Mouse (Mus musculus) kidney, embryonic 16.5 days (tissue): ENCODE results near the gene Phospho1. TPM values are rescaled to one million over a fixed set of nuclear protein-coding genes. Genes with fewer than 3 reads are reported as not detected.

Experiments
- ATAC-seq: fragments of 200-750 bp; cut with Nextera tagmentation; 2 replicates; pipeline ENCODE4 v1.8.0; 2017; ENCODE audit warnings: moderate TSS enrichment; ENCODE audit not compliant: low FRiP score, low TSS enrichment
- H3K27ac ChIP-seq: fragments of 300-500 bp; sonication (generic); 2 replicates; pipeline ENCODE4 v1.5.1; 2014; ENCODE audit warnings: low read length
- H3K27me3 ChIP-seq: fragments of 300-500 bp; sonication (generic); 2 replicates; pipeline ENCODE4 v1.6.1; 2014; ENCODE audit warnings: low read length, control low read depth, mixed read lengths; ENCODE audit not compliant: insufficient read depth
- H3K36me3 ChIP-seq: fragments of 300-500 bp; sonication (generic); 2 replicates; pipeline ENCODE4 v1.6.1; 2014; ENCODE audit warnings: low read length, control low read depth, mixed read lengths; ENCODE audit not compliant: insufficient read depth
- H3K4me1 ChIP-seq: fragments of 300-500 bp; sonication (generic); 2 replicates; pipeline ENCODE4 v1.6.1; 2014; ENCODE audit warnings: low read length, control low read depth, mixed read lengths; ENCODE audit not compliant: insufficient read depth
- H3K4me2 ChIP-seq: fragments of 300-500 bp; sonication (generic); replicated peaks from 2 replicates; pipeline ENCODE4 v1.6.1; 2014; ENCODE audit warnings: low read depth, low read length
- H3K4me3 ChIP-seq: fragments of 300-500 bp; sonication (generic); 2 replicates; pipeline ENCODE4 v1.5.1; 2014; ENCODE audit warnings: mild to moderate bottlenecking, low read length
- H3K9ac ChIP-seq: fragments of 300-500 bp; sonication (generic); replicated peaks from 2 replicates; pipeline ENCODE4 v1.6.1; 2014; ENCODE audit warnings: low read length
- H3K9me3 ChIP-seq: fragments of 300-500 bp; sonication (generic); 2 replicates; pipeline ENCODE4 v1.6.1; 2016; ENCODE audit warnings: low read length, control low read depth
- WGBS: fragments of 180-500 bp; shearing (Covaris S2); extraction: QIAGEN DNeasy Blood & Tissue Kit; methylation state at CpG from one replicate; pipeline ENCODE4 v1.1.7; 2014; 5-methylcytosine and 5-hydroxymethylcytosine counted together
- polyA plus RNA-seq: library from polyadenylated mRNA; unstranded; fragments of >200 nt; fragmentation: Nextera tagmentation; extraction: Ambion mirVana; gene quantifications from 2 replicates; pipeline ENCODE4 v1.2.1, GENCODE M21; 2015

The Phospho1 gene
- polyA plus RNA-seq, 1 experiment from 2014 or later: not detected

DNA sequence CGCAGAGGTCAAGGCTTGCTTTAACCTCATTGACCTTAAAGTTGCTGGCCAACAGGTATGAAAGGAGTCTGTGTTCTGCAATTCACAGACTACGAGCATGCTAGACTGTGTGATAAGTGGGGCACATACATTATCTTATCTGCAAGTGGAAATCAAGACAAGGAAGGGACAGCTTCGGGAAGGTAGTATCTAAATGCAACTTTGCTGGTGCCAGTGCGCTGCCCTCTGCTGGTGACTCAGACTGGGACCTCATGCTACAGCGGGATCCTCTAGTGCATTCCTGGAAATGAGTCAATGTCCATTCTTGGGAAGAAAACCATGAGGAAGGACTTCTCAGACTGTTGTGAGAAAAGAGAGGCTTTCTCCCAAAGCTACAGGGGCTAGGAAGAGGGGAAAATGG, 29.4 kb downstream of the Phospho1 start:
- Histone ChIP-seq H3K27me3 (no peaks in the 10 kb centered on the region), H3K4me1 (peaks cover 6% of the 10 kb centered on the region; the same call in 1 of the 2 replicates), H3K4me2 (no peak overlapping the region), H3K9ac (no peak overlapping the region), H3K9me3 (peaks cover 3% of the 10 kb centered on the region; the same call in 1 of the 2 replicates), H3K27ac (no peak overlapping the region), H3K36me3 (no peaks in the 10 kb centered on the region), H3K4me3 (no peak overlapping the region)
- ATAC-seq: no peak
- 60% methylated on average over 5 of the region's 5 CpGs for WGBS

DNA sequence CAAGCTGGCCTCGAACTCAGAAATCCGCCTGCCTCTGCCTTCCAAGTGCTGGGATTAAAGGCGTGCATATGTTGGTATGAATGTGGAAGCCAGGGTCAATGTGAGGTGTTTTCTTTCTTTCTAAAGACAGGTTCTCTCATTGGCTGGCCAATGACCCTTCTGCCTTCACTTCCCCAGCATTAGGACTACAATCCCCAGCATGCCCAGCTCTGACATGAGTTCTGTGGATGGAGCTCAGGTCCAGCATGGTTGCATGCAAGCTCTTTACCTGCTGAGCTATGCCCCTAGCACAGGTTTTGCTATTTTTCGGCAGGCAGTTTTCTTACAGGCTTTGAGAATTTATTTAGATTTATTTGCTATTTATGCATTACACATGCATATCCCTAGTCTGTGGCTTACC, 33.0 kb downstream of the Phospho1 start:
- Histone ChIP-seq H3K4me3 (no peak overlapping the region), H3K4me2 (no peak overlapping the region), H3K27ac (no peak overlapping the region), H3K9me3 (peaks cover 3% of the 10 kb centered on the region; the same call in 1 of the 2 replicates), H3K27me3 (no peaks in the 10 kb centered on the region), H3K4me1 (peaks cover 12% of the 10 kb centered on the region), H3K9ac (no peak overlapping the region), H3K36me3 (no peaks in the 10 kb centered on the region)
- no peak for ATAC-seq
- WGBS: 82% methylated on average over 4 of the region's 4 CpGs

DNA sequence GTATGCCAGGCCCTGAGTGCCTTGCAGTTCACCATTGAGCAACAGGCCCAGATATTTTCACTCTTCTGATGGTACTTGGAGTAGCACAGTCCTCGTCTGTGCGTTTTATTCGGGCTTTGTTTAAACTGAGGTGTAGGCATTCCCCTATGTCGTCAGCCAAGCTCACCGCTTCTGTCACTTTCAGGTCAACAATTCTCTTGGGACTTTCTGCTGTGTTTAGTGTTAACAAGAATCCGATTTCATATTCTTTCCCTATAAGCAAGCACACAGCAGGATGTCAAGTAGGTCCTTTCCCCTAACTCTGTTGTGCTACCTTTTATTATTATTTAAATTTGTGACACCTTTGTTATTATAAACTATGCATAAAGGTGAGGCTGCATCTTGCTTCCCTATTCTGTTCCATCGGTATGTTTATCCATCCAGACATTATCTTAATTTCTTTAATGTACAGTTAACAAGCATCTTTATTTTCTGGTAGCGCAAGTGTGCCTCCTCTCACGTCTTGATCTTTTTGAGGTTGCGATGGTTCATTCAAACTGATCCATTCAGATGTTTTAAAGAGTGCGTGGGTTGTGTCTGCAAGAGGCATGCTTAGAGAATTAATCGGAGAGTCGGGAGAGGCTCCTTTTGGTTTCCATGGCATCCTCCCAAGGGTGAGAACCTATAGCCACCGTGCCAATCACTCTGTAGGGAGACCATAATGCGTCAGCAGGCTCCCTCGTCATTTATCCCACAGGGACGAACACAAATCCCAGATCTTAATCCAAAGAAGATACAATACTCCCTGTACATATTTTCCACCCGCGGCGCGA, 33.6 kb downstream of the Phospho1 start:
- Histone ChIP-seq H3K27ac (peak overlapping the region; percentile 98), H3K4me3 (peak overlapping the region; percentile 82), H3K9me3 (peaks cover 3% of the 10 kb centered on the region; the same call in 1 of the 2 replicates), H3K4me1 (peaks cover 12% of the 10 kb centered on the region), H3K9ac (peak overlapping the region; percentile 76), H3K4me2 (peak overlapping the region; percentile 96), H3K27me3 (no peaks in the 10 kb centered on the region), H3K36me3 (no peaks in the 10 kb centered on the region)
- 18% methylated on average over 21 of the region's 21 CpGs for WGBS
- no peak for ATAC-seq

DNA sequence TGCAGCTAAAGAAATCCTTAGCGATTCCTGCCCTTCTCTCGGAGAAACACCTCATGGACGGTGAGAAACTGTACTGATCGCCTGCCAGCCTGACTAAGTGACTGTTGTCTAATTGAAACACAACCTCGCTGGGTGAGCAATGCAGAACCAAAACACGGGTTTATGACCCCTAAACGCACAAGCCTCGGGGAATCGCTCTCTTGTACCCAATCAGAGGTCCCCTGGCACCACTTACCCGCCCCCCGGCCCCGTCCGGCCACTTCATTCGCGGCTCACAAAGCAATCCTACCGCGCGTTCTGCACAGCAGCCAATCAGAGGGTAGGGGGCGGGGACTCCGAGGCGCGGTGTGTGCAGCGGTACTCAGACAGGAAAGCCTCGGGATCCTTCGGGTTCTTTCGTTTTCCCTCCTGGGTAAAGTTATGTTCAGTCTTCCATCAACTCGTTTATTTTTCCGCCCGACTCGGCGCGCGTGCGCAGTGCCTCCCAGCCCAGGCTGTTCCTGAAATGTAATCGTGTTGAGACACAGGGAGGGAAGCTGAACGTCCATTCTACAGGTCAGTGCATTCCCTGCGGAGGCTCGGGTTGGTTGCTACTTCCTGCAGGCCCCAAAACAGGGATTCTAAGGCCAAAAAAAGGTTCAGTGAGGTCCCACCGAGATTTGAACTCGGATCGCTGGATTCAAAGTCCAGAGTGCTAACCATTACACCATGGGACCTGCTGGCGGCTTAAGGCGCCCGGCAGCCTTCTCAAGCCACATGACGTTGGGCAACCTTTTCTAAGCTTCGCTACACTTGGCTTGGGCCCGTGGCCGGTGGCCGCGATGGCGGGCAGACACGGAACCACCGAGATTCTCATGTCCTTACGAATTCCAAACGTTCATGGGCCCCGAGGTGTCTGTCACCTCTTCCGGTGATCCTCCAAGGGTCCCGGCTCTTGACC, 34.5 kb downstream of the Phospho1 start:
- Histone ChIP-seq H3K9ac (peak overlapping the region; percentile 82), H3K9me3 (peaks cover 3% of the 10 kb centered on the region; the same call in 1 of the 2 replicates), H3K4me3 (peak overlapping the region; percentile 82), H3K36me3 (no peaks in the 10 kb centered on the region), H3K27me3 (no peaks in the 10 kb centered on the region), H3K27ac (peak overlapping the region; percentile 98), H3K4me2 (peak overlapping the region; percentile 96), H3K4me1 (peaks cover 12% of the 10 kb centered on the region)
- ATAC-seq: peak; percentile 99
- WGBS: under 1% methylated on average over 58 of the region's 58 CpGs

DNA sequence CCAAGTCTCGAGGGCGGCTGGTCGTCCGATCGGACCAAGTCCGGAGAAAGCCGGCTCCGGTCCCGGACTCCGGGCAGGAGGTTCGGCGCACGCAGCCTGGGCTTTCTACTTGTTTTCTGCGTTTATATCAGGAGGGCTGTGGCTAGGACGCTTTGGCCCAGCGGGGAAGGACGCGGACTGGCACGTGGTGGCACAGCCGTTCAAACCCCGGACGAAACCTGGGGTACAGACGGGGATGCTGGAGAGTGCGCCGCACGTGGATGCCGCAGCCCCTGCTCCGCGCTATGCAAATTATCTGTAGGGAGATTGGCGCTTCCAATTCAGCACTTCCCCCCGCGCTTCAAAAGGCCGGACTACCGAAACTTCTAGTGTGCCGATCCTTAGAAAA, 35.2 kb downstream of the Phospho1 start:
- H3K36me3 ChIP-seq: no peaks in the 10 kb centered on the region
- peak overlapping the region; percentile 98 for H3K27ac ChIP-seq
- H3K9ac ChIP-seq: peak overlapping the region; percentile 82
- no peaks in the 10 kb centered on the region for H3K27me3 ChIP-seq
- 0 out of 2 replicates have a peak, but pooled peaks cover under 1% of the 10 kb centered on the region for H3K9me3 ChIP-seq
- H3K4me2 ChIP-seq: peak overlapping the region; percentile 96
- peak overlapping the region; percentile 82 for H3K4me3 ChIP-seq
- peaks cover 12% of the 10 kb centered on the region for H3K4me1 ChIP-seq
- peak; percentile 52 for ATAC-seq
- WGBS: under 1% methylated on average over 35 of the region's 35 CpGs

DNA sequence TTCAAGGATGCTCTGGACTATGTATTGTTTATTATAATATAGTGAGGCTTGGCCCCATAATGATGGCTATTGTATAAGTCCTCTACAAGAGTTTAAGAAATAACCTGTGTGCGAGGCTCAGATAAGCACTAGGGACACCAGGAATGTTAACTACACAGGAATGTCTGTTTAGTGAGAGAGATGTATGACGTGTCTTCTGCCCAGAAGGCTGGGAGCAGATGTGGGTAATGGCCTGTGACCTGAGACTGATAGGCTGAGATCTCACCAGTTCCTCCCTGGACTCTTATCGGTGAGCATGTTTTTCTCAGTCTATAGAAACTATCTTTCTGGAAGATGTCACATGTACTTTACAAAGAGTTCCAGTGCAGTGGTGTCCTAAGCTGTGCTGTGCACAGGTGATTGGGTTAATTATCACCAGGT, 35.8 kb downstream of the Phospho1 start:
- 18% methylated on average over 3 of the region's 3 CpGs for WGBS
- Histone ChIP-seq H3K4me1 (peaks cover 12% of the 10 kb centered on the region), H3K27me3 (no peaks in the 10 kb centered on the region), H3K36me3 (no peaks in the 10 kb centered on the region), H3K4me3 (peak overlapping the region; percentile 82), H3K4me2 (peak overlapping the region; percentile 96), H3K9me3 (no peaks in the 10 kb centered on the region), H3K9ac (peak overlapping the region; percentile 82), H3K27ac (no peak overlapping the region)
- no peak for ATAC-seq

DNA sequence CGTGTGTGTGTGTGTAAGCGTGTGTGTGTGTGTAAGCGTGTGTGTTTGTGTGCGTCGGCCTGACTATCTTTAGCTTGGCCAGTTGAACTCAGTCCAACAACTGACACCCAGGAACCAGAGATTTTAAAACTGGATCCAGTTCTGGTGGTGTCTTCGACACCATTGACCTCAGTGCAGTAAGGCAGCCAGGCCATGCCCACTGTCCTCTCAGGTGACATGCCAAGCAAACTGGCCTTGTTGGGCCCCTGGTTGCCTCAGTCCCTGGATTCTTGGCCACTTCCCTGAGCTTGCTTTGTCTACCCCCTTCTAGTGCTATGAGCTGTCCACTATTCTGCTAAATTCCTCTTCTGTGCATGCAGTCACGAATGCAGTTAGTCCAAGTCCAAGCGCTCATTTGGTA, 37.1 kb downstream of the Phospho1 start:
- WGBS: 92% methylated on average over 8 of the region's 8 CpGs
- H3K9ac ChIP-seq: no peak overlapping the region
- H3K27ac ChIP-seq: no peak overlapping the region
- H3K36me3 ChIP-seq: no peaks in the 10 kb centered on the region
- no peak overlapping the region for H3K4me3 ChIP-seq
- no peaks in the 10 kb centered on the region for H3K9me3 ChIP-seq
- H3K27me3 ChIP-seq: no peaks in the 10 kb centered on the region
- H3K4me1 ChIP-seq: peaks cover 12% of the 10 kb centered on the region
- no peak overlapping the region for H3K4me2 ChIP-seq
- no peak for ATAC-seq

DNA sequence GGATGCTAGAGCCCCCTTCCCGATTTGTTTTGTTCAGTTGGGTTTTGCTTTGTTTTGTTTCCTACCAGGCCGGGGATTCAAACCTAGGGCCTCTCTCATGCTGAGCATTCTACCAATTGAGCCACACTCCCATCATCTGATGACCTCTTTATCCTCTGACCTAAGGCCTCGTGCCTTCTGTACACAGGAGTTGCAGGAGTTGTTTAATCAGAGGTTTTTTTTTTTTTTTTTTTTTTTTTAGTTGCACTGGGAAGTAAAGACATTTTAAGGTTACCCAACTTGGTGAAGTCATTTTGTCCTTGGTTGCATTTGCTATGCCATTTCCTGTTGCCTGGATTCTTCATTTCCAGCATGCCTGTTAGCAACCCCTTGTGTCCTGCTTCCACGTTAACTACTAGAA, 45.1 kb downstream of the Phospho1 start:
- ATAC-seq: no peak
- Histone ChIP-seq H3K4me1 (no peaks in the 10 kb centered on the region), H3K4me3 (no peak overlapping the region), H3K9me3 (no peaks in the 10 kb centered on the region), H3K27me3 (no peaks in the 10 kb centered on the region), H3K27ac (no peak overlapping the region), H3K36me3 (no peaks in the 10 kb centered on the region), H3K4me2 (no peak overlapping the region), H3K9ac (no peak overlapping the region)
- 82% methylated on average over 4 of the region's 4 CpGs for WGBS

DNA sequence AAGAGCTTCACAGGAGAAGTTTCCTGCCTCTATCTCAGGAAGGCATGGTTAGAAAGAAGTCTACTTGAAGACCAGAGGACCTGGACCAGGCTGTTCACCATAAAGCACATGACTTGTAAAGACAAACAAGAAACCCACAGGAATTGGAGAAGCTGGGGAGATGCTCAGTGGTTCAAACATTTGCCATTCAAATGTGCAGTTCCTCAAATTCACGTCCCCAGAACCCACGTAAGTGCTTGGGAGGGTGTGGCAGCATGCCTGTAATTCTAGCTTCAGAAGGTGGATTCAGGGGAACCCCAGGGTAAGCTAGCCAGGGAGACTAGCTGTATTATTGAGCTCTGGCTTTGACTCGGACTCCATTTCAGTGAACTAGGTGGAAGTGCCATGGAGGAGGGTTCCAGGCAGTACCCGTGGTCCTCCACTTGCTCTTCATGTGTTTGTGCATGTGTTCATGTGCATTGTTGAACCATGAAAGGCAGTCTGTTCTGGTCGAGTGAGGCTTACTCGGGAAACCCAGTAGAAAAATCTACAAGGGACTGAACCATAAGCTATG, 45.7 kb downstream of the Phospho1 start:
- Histone ChIP-seq H3K9ac (no peak overlapping the region), H3K9me3 (no peaks in the 10 kb centered on the region), H3K27me3 (no peaks in the 10 kb centered on the region), H3K36me3 (no peaks in the 10 kb centered on the region), H3K4me1 (no peaks in the 10 kb centered on the region), H3K4me3 (no peak overlapping the region), H3K27ac (no peak overlapping the region), H3K4me2 (no peak overlapping the region)
- 72% methylated on average over 6 of the region's 6 CpGs for whole genome bisulfite sequencing
- ATAC-seq: no peak
